Mouse (Mus musculus): ENCODE data around the gene Zfp618.

The Zfp618 gene

GRCm38 (mm10) chr4:62965497-62966302, at the start of gene Zfp618:
Gene Zfp618 (plus strand): TSS chr4:62965573.
- DNase-seq (ENCODE audit: low read depth in 1 of 2, low spot score in 2 of 2): no peak

GRCm38 (mm10) chr4:62917056-62917455, 48.3 kb upstream of the Zfp618 start:
- DNase-seq (ENCODE audit: low read depth in 1 of 2, low spot score in 2 of 2): no peak

- no peak for DNase-seq (ENCODE audit: low read depth in 1 of 2, low spot score in 2 of 2)
Observed at GRCm38 (mm10) chr4:62933798-62934197, 31.6 kb upstream of the Zfp618 start.

GRCm38 (mm10) chr4:62935589-62936218, 29.7 kb upstream of the Zfp618 start:
- DNase-seq (ENCODE audit: low read depth in 1 of 2, low spot score in 2 of 2): no peak

- no peak for DNase-seq (ENCODE audit: low read depth in 1 of 2, low spot score in 2 of 2)
Observed at GRCm38 (mm10) chr4:62941961-62942892, 23.1 kb upstream of the Zfp618 start.

- DNase-seq (ENCODE audit: low read depth in 1 of 2, low spot score in 2 of 2): no peak
Observed at GRCm38 (mm10) chr4:62944326-62944879, 21.0 kb upstream of the Zfp618 start.

DNA sequence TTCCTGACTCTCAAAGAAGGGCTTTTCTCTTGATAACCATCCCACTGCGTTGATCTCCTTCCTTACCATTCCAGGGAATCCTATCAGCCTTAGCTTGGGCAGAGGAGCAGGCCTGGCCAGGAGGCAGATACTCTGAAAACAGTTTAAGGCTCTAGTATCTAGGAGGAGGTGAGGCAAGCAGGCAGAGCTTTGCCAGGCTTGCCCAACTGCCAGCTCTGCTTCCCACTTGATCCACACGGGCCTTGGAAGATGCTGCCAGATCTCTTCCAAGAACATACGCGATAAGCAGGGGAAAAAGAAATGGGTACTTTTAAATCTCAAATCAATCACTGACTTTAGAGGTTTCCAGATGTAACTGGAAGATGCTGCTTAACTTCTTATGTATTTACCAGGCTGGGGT, 1.6 kb upstream of the Zfp618 start:
- no peak for DNase-seq (ENCODE audit: low read depth in 1 of 2, low spot score in 2 of 2)

DNA sequence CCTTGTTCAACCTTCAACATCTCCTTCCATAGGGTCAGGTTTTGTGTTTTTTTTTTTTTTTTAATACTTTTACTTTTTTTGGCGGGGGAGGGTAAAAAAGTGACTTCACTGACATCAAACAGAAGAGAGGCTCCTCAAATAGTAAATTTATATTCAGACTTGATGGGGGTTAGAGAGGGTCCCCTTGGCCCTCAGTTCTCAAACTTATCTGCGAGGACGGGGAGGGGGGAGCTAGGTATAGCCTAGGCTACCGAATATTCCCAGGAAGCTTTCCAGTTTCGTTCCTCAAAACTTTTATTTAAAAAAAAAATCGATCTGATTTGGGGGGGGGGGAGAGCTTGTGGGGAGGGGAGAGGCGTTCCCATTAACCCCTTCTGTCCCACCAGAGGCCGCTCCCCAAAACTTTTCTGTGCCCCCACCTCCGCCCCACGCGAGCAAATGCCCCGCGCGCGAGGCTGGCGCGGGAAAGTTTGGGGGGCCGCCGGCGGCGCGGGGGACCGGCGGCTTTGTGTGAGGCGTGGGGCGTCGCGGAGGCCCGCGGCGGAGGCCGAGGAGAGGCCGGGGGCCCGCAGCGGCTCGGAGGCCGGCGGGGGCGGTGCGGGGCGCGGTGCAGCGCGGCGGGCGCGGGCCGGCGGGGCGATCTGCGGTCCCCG, 403 bp upstream of the Zfp618 start:
- no peak for DNase-seq (ENCODE audit: low read depth in 1 of 2, low spot score in 2 of 2)

DNA sequence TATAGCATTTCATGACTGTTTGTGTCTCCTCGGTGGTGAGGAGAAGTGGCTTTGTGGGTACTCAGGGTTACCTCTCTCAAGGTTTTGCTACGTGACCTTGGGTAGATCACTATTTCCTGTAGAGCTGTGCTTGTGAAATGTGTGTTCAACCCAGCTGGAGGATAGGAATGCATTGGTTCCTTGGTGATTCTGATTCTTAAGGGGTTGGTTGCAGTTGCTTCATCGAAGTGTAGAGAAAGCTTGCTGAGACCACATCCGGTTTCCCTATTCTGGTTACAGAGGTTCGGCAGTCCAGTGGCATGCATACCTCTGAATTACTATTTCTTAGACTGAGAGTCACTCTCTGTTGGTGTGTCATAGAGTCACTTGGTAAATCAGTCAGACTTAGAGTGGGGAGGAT, 4.2 kb downstream of the Zfp618 start:
- DNase-seq (ENCODE audit: low read depth in 1 of 2, low spot score in 2 of 2): no peak

DNA sequence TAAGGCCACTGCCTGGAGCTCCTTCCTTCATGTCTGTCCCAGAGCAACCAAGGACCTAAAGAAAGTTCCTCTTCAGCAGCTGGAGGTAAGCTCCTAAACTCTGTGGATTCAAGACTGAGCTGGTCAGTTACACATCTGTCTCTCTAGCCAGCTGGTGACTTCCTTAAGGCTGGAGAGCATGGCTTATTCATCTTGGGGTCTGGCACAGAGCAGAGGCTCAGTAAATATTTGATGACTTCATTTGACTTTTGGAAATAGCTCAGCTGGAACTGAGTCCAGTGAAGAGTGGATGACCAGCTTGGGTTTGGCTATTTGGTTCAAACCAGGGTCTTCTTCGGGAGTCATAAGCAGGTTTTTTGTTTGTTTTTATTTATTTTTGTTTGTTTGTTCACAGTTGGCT, 6.6 kb downstream of the Zfp618 start:
- DNase-seq (ENCODE audit: low read depth in 1 of 2, low spot score in 2 of 2): no peak

GRCm38 (mm10) chr4:62973086-62973485, 7.7 kb downstream of the Zfp618 start:
- DNase-seq (ENCODE audit: low read depth in 1 of 2, low spot score in 2 of 2): no peak

GRCm38 (mm10) chr4:62974901-62975300, 9.5 kb downstream of the Zfp618 start:
- DNase-seq (ENCODE audit: low read depth in 1 of 2, low spot score in 2 of 2): no peak

- DNase-seq (ENCODE audit: low read depth in 1 of 2, low spot score in 2 of 2): no peak
Observed at GRCm38 (mm10) chr4:62975541-62975940, 10.2 kb downstream of the Zfp618 start.

DNA sequence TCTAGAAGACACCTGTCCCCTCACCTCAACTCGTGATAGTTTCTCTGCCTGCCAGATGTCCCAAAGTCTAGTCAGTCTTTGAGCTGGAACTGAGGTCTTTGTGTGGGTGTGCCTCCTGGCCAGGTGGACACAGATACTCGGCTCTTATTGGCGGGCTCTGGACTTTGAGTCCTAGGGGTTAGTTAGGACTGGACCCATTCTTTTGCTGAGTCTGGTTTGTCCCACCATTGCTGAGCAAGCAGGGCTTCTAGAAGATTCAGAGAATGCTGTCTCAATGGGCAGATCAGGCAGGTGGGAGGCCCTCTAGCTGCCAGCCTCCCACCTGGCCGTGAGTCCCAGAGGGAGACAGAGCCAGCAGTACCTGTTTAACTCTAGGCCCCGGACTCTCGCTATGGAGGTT, 12.1 kb downstream of the Zfp618 start:
- DNase-seq (ENCODE audit: low read depth in 1 of 2, low spot score in 2 of 2): no peak

GRCm38 (mm10) chr4:62978501-62978911, 13.1 kb downstream of the Zfp618 start:
- DNase-seq (ENCODE audit: low read depth in 1 of 2, low spot score in 2 of 2): no peak

DNA sequence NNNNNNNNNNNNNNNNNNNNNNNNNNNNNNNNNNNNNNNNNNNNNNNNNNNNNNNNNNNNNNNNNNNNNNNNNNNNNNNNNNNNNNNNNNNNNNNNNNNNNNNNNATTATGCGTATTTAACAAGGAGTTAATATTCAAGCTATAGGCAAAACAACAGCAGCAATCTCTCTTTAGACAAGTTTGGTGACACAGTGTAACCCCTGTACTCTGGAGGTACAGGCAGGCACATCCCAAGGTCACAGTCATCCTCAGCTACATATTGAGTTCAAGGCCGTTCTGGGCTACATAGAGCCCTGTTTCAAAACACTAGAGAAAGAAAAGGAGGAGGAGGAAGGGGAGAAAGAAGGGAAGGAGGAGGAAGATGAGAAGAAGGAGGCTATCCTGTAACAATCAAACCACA, 16.2 kb downstream of the Zfp618 start:
- DNase-seq (ENCODE audit: low read depth in 1 of 2, low spot score in 2 of 2): no peak

GRCm38 (mm10) chr4:62983556-62983955, 18.2 kb downstream of the Zfp618 start:
- no peak for DNase-seq (ENCODE audit: low read depth in 1 of 2, low spot score in 2 of 2)

- no peak for DNase-seq (ENCODE audit: low read depth in 1 of 2, low spot score in 2 of 2)
Observed at GRCm38 (mm10) chr4:62991336-62991735, 26.0 kb downstream of the Zfp618 start.

DNA sequence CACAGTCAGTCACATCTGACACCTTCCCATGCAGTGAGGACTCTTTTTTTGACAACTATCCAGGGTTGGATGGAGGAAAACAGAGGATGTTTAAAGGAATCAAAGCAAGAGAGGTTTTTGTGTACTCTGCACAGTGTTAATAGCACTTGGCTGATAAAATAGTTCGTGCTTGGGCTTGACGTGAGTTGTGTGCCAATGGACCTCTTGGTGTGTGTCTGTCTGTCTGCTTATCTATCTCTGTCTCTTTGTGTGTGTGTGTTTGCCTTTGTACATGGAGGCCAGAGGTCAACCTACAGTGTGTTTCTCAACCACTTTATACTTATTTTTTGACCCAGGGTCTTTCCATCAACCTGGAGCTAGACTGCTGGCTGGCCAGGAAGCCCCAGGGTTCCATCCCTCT, 27.8 kb downstream of the Zfp618 start:
- DNase-seq (ENCODE audit: low read depth in 1 of 2, low spot score in 2 of 2): no peak

- no peak for DNase-seq (ENCODE audit: low read depth in 1 of 2, low spot score in 2 of 2)
Observed at GRCm38 (mm10) chr4:62997606-62998005, 32.2 kb downstream of the Zfp618 start.

DNA sequence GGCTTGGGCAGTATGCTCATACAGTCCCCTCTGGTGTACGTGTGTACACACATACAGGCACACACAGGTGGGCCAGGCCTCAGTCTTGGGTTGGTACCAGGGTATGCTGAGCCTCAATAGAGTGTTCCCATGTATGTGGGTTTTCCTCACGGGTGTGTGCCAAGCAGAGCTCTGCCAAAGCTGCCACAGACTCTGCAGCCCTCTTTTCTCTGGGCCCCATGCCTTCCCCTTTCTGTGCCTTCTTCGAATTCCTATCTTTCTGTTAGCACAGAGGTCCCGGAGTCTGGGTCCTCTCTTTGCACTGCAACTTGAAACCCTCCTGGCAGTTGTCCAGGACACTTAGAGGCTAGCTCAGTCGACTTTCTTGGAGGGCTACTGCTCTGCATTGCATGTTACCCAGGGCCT, 33.1 kb downstream of the Zfp618 start:
- no peak for DNase-seq (ENCODE audit: low read depth in 1 of 2, low spot score in 2 of 2)

Measured in monocyte, adult 2 months (primary cell).